Mouse (Mus musculus): ENCODE data around the gene Gm13283.
"Not testable (repeated sequence)": the region's sequence is repeated elsewhere in the genome, so short reads cannot be mapped to it uniquely, and the experiment has no call there.

Gm13283 gene

GRCm38 (mm10) chr4:88762341-88762740, 2.4 kb downstream of the Gm13283 start:
- DNase-seq (ENCODE audit: low spot score in 2 of 2), result not testable (repeated sequence)

- DNase-seq (ENCODE audit: low spot score in 2 of 2), result peak; percentile 22 to 25
These were observed 3.6 kb downstream of the Gm13283 start for GRCm38 (mm10) chr4:88763384-88764018.

- not testable (repeated sequence) for DNase-seq (ENCODE audit: low spot score in 2 of 2)
These were observed 13.6 kb downstream of the Gm13283 start, which contains the start of gene Gm13290 for GRCm38 (mm10) chr4:88773534-88773933. Gene Gm13290 (plus strand): TSS chr4:88773834.

GRCm38 (mm10) chr4:88776622-88777021, 16.7 kb downstream of the Gm13283 start, which contains the start of gene Gm13289:
Gene Gm13289 (plus strand): TSS chr4:88776922.
- DNase-seq (ENCODE audit: low spot score in 2 of 2), result not testable (repeated sequence)

- not testable (repeated sequence) for DNase-seq (ENCODE audit: low spot score in 2 of 2)
These were observed 19.6 kb downstream of the Gm13283 start, which contains the start of gene Gm13272 for GRCm38 (mm10) chr4:88779550-88779949. Gene Gm13272 (plus strand): TSS chr4:88779850.

GRCm38 (mm10) chr4:88780320-88780719, 20.4 kb downstream of the Gm13283 start:
- DNase-seq (ENCODE audit: low spot score in 2 of 2), result not testable (repeated sequence)

- not testable (repeated sequence) for DNase-seq (ENCODE audit: low spot score in 2 of 2)
These were observed 21.9 kb downstream of the Gm13283 start, which contains the start of gene Ifnz for GRCm38 (mm10) chr4:88781831-88782230. Gene Ifnz (plus strand): TSS chr4:88782131.

- DNase-seq (ENCODE audit: low spot score in 2 of 2), result not testable (repeated sequence)
These were observed 22.4 kb downstream of the Gm13283 start for GRCm38 (mm10) chr4:88782335-88782734.

- DNase-seq (ENCODE audit: low spot score in 2 of 2), result not testable (repeated sequence)
These were observed 25.5 kb downstream of the Gm13283 start, which contains the start of gene Gm13276 for GRCm38 (mm10) chr4:88785409-88785808. Gene Gm13276 (plus strand): TSS chr4:88785709.

GRCm38 (mm10) chr4:88788402-88788801, 28.5 kb downstream of the Gm13283 start, which contains the start of gene Gm13277:
Gene Gm13277 (plus strand): TSS chr4:88788632.
- peak; percentile 41 to 76 for DNase-seq (ENCODE audit: low spot score in 2 of 2)

- not testable (repeated sequence) for DNase-seq (ENCODE audit: low spot score in 2 of 2)
These were observed 31.3 kb downstream of the Gm13283 start, which contains the start of gene Gm13278 for GRCm38 (mm10) chr4:88791250-88791649. Gene Gm13278 (plus strand): TSS chr4:88791550.

- peak; percentile 68 to 78 for DNase-seq (ENCODE audit: low spot score in 2 of 2)
These were observed 34.2 kb downstream of the Gm13283 start, which contains the start of gene Gm13275 for GRCm38 (mm10) chr4:88793936-88794675. Gene Gm13275 (plus strand): TSS chr4:88794487.

GRCm38 (mm10) chr4:88797097-88797496, 37.2 kb downstream of the Gm13283 start, which contains the start of gene Gm13279:
Gene Gm13279 (plus strand): TSS chr4:88797397.
- DNase-seq (ENCODE audit: low spot score in 2 of 2), result not testable (repeated sequence)

GRCm38 (mm10) chr4:88799365-88799764, 39.4 kb downstream of the Gm13283 start, which contains the start of gene Gm13285:
Gene Gm13285 (plus strand): TSS chr4:88799665.
- DNase-seq (ENCODE audit: low spot score in 2 of 2), result not testable (repeated sequence)

- DNase-seq (ENCODE audit: low spot score in 2 of 2), result not testable (repeated sequence)
These were observed 43.0 kb downstream of the Gm13283 start, which contains the start of gene Gm13287 for GRCm38 (mm10) chr4:88802954-88803353. Gene Gm13287 (plus strand): TSS chr4:88803254.

GRCm38 (mm10) chr4:88805231-88805630, 45.3 kb downstream of the Gm13283 start, which contains the start of gene Gm13288:
Gene Gm13288 (plus strand): TSS chr4:88805531.
- not testable (repeated sequence) for DNase-seq (ENCODE audit: low spot score in 2 of 2)

- DNase-seq (ENCODE audit: low spot score in 2 of 2), result peak; percentile 1 to 2
These were observed 45.8 kb downstream of the Gm13283 start for GRCm38 (mm10) chr4:88805761-88806160.
